Mouse (Mus musculus) urinary bladder, postnatal 10 days (tissue): Measurements from ENCODE around the gene Ccl21b.
"Not testable (repeated sequence)": the region's sequence is repeated elsewhere in the genome, so short reads cannot be mapped to it uniquely, and the experiment has no call there.

Experiments
- DNase-seq: peaks from one replicate; pipeline ENCODE4 v3.0.0; 2022; ENCODE audit warnings: low spot score

The Ccl21b gene

DNA sequence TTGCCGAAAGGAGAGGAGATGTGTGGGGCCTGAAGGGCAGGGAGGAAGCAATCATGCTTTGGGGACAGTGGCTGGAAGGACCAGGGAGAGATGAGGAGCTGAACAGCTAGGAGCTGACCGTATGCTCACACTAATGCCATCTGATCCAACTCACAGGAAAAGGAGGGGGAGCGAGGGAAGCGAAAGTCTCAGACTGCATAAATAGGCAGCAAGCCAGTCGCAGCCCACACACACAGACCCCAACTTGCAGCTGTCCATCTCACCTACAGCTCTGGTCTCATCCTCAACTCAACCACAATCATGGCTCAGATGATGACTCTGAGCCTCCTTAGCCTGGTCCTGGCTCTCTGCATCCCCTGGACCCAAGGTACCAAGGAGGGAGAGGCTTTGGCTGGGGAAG is at the start of gene Ccl21b:
Ccl21b (plus strand) TSS at position 301 of the 400 bp plus-strand sequence.
- DNase-seq = not testable (repeated sequence)

- not testable (repeated sequence) for DNase-seq
Observed at GRCm38 (mm10) chr4:42240339-42240738, 15.2 kb upstream of the Ccl21b start, which contains the start of gene Gm10600. Gene Gm10600, plus strand, starts transcription at chr4:42240639.

- not testable (repeated sequence) for DNase-seq
Observed at GRCm38 (mm10) chr4:42293967-42294366, 38.4 kb downstream of the Ccl21b start, which contains the start of gene Gm21953. Gene Gm21953, plus strand, starts transcription at chr4:42294267.
